Mouse (Mus musculus) embryonic fibroblast, embryonic 13.5 days (primary cell): ENCODE results near the gene Nthl1.

ENCODE experiments used
- CTCF ChIP-seq: IDR thresholded peaks from 2 replicates; pipeline ENCODE4 v1.5.1; 2011; ENCODE audit warnings: mild to moderate bottlenecking, control low read depth, low read length, moderate library complexity, borderline replicate concordance; ENCODE audit not compliant: insufficient read depth
- POLR2A ChIP-seq: IDR thresholded peaks from 2 replicates; pipeline ENCODE4 v1.6.1; 2011; ENCODE audit warnings: low read depth, mild to moderate bottlenecking, control low read depth, low read length, moderate library complexity

GRCm38 (mm10) chr17:24610711-24611110, 21.8 kb upstream of the Nthl1 start:
- TF ChIP-seq CTCF: no peak
- no peak for TF ChIP-seq POLR2A
